Mouse (Mus musculus) forebrain, embryonic 15.5 days (tissue): ENCODE measurements around the gene Glrx. TPM values are rescaled to one million over a fixed set of nuclear protein-coding genes. Genes with fewer than 3 reads are reported as not detected.
A peak's percentile ranks its signal among the peaks of the same experiment; 100 is the strongest.

Experiments
- ATAC-seq: fragments of 200-750 bp; cut with Nextera tagmentation; replicated peaks from 2 replicates; pipeline ENCODE4 v1.8.0; 2017; ENCODE audit warnings: mild to moderate bottlenecking, moderate TSS enrichment, moderate library complexity
- H3K27ac ChIP-seq: fragments of 300-500 bp; sonication (generic); replicated peaks from 2 replicates; pipeline ENCODE4 v1.5.1; 2015; ENCODE audit warnings: mild to moderate bottlenecking, inconsistent platforms
- H3K27me3 ChIP-seq: fragments of 300-500 bp; sonication (generic); 2 replicates; pipeline ENCODE4 v1.6.1; 2015; ENCODE audit warnings: inconsistent platforms
- H3K36me3 ChIP-seq: fragments of 300-500 bp; sonication (generic); 2 replicates; pipeline ENCODE4 v1.6.1; 2015; ENCODE audit warnings: mild to moderate bottlenecking, inconsistent platforms
- H3K4me1 ChIP-seq: fragments of 300-500 bp; sonication (generic); 2 replicates; pipeline ENCODE4 v1.6.1; 2015; ENCODE audit warnings: inconsistent platforms
- H3K4me2 ChIP-seq: fragments of 300-500 bp; sonication (generic); replicated peaks from 2 replicates; pipeline ENCODE4 v1.6.1; 2015; ENCODE audit warnings: mild to moderate bottlenecking, inconsistent platforms
- H3K4me3 ChIP-seq: fragments of 300-500 bp; sonication (generic); 2 replicates; pipeline ENCODE4 v1.5.1; 2015; ENCODE audit warnings: mild to moderate bottlenecking, inconsistent platforms
- H3K9ac ChIP-seq: fragments of 300-500 bp; sonication (generic); replicated peaks from 2 replicates; pipeline ENCODE4 v1.6.1; 2015; ENCODE audit warnings: mild to moderate bottlenecking, inconsistent platforms
- H3K9me3 ChIP-seq: fragments of 300-500 bp; sonication (generic); 2 replicates; pipeline ENCODE4 v1.6.1; 2016; ENCODE audit warnings: inconsistent platforms
- WGBS: fragments of 180-500 bp; shearing (Covaris S2); methylation state at CpG from one replicate; pipeline ENCODE4 v1.1.7; 2015; ENCODE audit warnings: mixed read lengths; 5-methylcytosine and 5-hydroxymethylcytosine counted together
- polyA plus RNA-seq: library from polyadenylated mRNA; unstranded; fragments of >200 nt; fragmentation: Nextera tagmentation; extraction: Ambion mirVana; gene quantifications from 2 replicates; pipeline ENCODE4 v1.2.1, GENCODE M21; 2015

Gene Glrx
- polyA plus RNA-seq, 1 experiment from 2014 or later = 31.5 TPM

- peak overlapping the region; percentile 43 for H3K4me3 ChIP-seq
- ATAC-seq = no peak
- H3K9ac ChIP-seq = peak overlapping the region; percentile 49
- peak overlapping the region; percentile 49 for H3K4me2 ChIP-seq
- H3K9me3 ChIP-seq = no peaks in the 10 kb centered on the region
- H3K4me1 ChIP-seq = peaks cover 19% of the 10 kb centered on the region
- peak overlapping the region; percentile 72; the same call in 1 of the 2 replicates for H3K27ac ChIP-seq
- H3K36me3 ChIP-seq = no peaks in the 10 kb centered on the region
- WGBS = 49% methylated on average over 6 of the region's 6 CpGs
- H3K27me3 ChIP-seq = no peaks in the 10 kb centered on the region
Observed at GRCm38 (mm10) chr13:75840752-75841285, 1.2 kb downstream of the Glrx start.

DNA sequence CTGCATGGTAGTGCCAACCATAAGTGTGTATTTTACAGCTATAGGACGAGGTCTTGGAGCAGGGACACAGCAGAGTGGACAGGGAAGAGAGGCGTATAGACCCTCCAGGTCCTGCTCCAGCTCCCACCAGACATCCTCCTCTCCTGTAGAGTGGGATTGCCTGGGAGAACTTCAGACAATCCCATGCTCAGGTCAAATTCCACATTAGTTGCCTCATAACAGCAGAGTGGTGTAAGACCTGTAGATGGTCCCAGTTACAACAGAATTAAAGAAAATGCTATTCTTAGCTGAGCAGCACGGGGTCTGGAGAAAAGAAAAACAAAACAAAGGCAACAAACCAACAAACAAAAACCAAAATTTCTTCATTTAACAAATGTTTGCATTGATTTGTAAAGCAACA is 2.3 kb downstream of the Glrx start:
- no peaks in the 10 kb centered on the region for H3K36me3 ChIP-seq
- no peak overlapping the region for H3K4me3 ChIP-seq
- 74% methylated on average over 3 of the region's 3 CpGs for WGBS
- H3K9ac ChIP-seq = no peak overlapping the region
- no peak overlapping the region for H3K4me2 ChIP-seq
- peaks cover 19% of the 10 kb centered on the region for H3K4me1 ChIP-seq
- no peak for ATAC-seq
- H3K27ac ChIP-seq = no peak overlapping the region
- H3K9me3 ChIP-seq = no peaks in the 10 kb centered on the region
- no peaks in the 10 kb centered on the region for H3K27me3 ChIP-seq

DNA sequence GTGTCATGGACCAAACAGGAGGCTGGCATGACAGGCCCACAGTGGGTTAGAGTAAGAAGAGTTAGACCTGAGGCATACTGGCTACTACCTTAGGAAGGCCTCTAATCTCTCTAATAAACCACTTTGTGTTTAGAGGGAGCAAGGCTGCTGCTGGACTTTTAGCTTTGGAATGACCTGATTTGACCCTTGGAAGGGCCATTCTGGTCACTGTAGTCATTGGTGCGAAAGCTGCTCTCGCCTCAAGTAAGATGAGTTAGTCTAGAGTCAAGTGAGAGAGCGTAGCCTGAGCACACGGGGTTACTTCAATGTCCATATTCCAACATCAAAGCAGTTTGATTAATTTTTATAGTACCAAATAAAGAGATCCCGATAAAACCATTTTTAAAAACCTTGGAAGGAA is 3.7 kb downstream of the Glrx start:
- H3K27me3 ChIP-seq = no peaks in the 10 kb centered on the region
- H3K27ac ChIP-seq = no peak overlapping the region
- H3K9ac ChIP-seq = no peak overlapping the region
- H3K4me3 ChIP-seq = no peak overlapping the region
- H3K4me1 ChIP-seq = peaks cover 19% of the 10 kb centered on the region
- H3K4me2 ChIP-seq = no peak overlapping the region
- H3K36me3 ChIP-seq = no peaks in the 10 kb centered on the region
- 90% methylated on average over 5 of the region's 5 CpGs for WGBS
- H3K9me3 ChIP-seq = no peaks in the 10 kb centered on the region
- no peak for ATAC-seq

GRCm38 (mm10) chr13:75843993-75844683 is 4.5 kb downstream of the Glrx start:
- WGBS = 92% methylated on average over 8 of the region's 8 CpGs
- Histone ChIP-seq H3K4me1 (peaks cover 19% of the 10 kb centered on the region), H3K9me3 (no peaks in the 10 kb centered on the region), H3K27me3 (no peaks in the 10 kb centered on the region), H3K9ac (no peak overlapping the region), H3K4me2 (no peak overlapping the region), H3K4me3 (no peak overlapping the region), H3K36me3 (no peaks in the 10 kb centered on the region), H3K27ac (no peak overlapping the region)
- ATAC-seq = no peak

- no peaks in the 10 kb centered on the region for H3K36me3 ChIP-seq
- 91% methylated on average over 2 of the region's 2 CpGs for WGBS
- no peaks in the 10 kb centered on the region for H3K27me3 ChIP-seq
- no peak overlapping the region for H3K27ac ChIP-seq
- no peak for ATAC-seq
- no peak overlapping the region for H3K9ac ChIP-seq
- no peak overlapping the region for H3K4me2 ChIP-seq
- H3K4me3 ChIP-seq = no peak overlapping the region
- peaks cover 15% of the 10 kb centered on the region for H3K4me1 ChIP-seq
- no peaks in the 10 kb centered on the region for H3K9me3 ChIP-seq
Observed at GRCm38 (mm10) chr13:75844833-75845518, 5.3 kb downstream of the Glrx start.

- H3K27me3 ChIP-seq = no peaks in the 10 kb centered on the region
Observed at GRCm38 (mm10) chr13:75845519-75846166, 6.0 kb downstream of the Glrx start.

GRCm38 (mm10) chr13:75847027-75847426 is 7.4 kb downstream of the Glrx start:
- Histone ChIP-seq H3K4me1 (peaks cover under 1% of the 10 kb centered on the region; the same call in 1 of the 2 replicates), H3K27ac (no peak overlapping the region), H3K4me2 (no peak overlapping the region), H3K4me3 (no peak overlapping the region), H3K36me3 (no peaks in the 10 kb centered on the region), H3K27me3 (no peaks in the 10 kb centered on the region), H3K9me3 (no peaks in the 10 kb centered on the region), H3K9ac (no peak overlapping the region)
- ATAC-seq = no peak
- 88% methylated on average over 6 of the region's 6 CpGs for WGBS

More at GRCm38 (mm10) chr13:75845519-75846166, 6.0 kb downstream of the Glrx start:
- Histone ChIP-seq H3K4me2 (no peak overlapping the region), H3K4me1 (peaks cover 10% of the 10 kb centered on the region), H3K9ac (no peak overlapping the region), H3K27ac (no peak overlapping the region), H3K9me3 (no peaks in the 10 kb centered on the region), H3K4me3 (no peak overlapping the region), H3K36me3 (no peaks in the 10 kb centered on the region)
- no peak for ATAC-seq
- 62% methylated on average over 4 of the region's 4 CpGs for WGBS

- Histone ChIP-seq H3K4me2 (no peak overlapping the region), H3K27me3 (no peaks in the 10 kb centered on the region), H3K4me3 (no peak overlapping the region), H3K36me3 (no peaks in the 10 kb centered on the region), H3K9ac (no peak overlapping the region), H3K27ac (no peak overlapping the region), H3K4me1 (no peaks in the 10 kb centered on the region), H3K9me3 (no peaks in the 10 kb centered on the region)
- ATAC-seq = no peak
- 94% methylated on average over 4 of the region's 4 CpGs for WGBS
Observed at GRCm38 (mm10) chr13:75852027-75852426, 12.4 kb downstream of the Glrx start.

DNA sequence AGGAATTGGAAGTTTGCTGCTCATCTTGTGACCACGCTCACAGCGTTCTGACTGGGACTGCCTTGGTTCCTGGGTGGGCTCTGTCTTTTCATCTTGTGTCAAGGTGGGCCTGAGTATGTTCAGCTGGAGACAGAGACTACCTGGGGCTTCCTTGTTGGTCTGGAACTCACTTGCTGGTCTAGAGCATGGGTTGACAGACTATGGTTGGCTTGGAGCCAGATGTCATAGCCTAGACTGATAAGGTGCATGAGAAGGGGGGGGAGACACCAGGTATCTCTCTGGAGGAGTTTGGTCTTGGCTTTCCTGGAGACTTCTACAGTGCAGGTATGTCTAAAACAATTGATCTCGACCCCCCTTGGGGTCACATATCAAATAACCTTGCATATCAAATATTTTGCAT is 13.4 kb downstream of the Glrx start:
- H3K4me1 ChIP-seq = no peaks in the 10 kb centered on the region

GRCm38 (mm10) chr13:75859264-75859844 is 19.7 kb downstream of the Glrx start:
- no peaks in the 10 kb centered on the region for H3K27me3 ChIP-seq
- no peak overlapping the region for H3K4me2 ChIP-seq
- 51% methylated on average over 1 of the region's 1 CpGs for WGBS
- no peak overlapping the region for H3K4me3 ChIP-seq
- H3K9me3 ChIP-seq = no peaks in the 10 kb centered on the region
- H3K27ac ChIP-seq = no peak overlapping the region
- ATAC-seq = no peak
- H3K36me3 ChIP-seq = no peaks in the 10 kb centered on the region
- no peak overlapping the region for H3K9ac ChIP-seq
- H3K4me1 ChIP-seq = no peaks in the 10 kb centered on the region

More for the DNA sequence above, 13.4 kb downstream of the Glrx start:
- Histone ChIP-seq H3K36me3 (no peaks in the 10 kb centered on the region), H3K27me3 (no peaks in the 10 kb centered on the region), H3K9me3 (no peaks in the 10 kb centered on the region), H3K4me2 (no peak overlapping the region), H3K9ac (no peak overlapping the region), H3K4me3 (no peak overlapping the region), H3K27ac (no peak overlapping the region)
- 93% methylated on average over 3 of the region's 3 CpGs for WGBS
- no peak for ATAC-seq

DNA sequence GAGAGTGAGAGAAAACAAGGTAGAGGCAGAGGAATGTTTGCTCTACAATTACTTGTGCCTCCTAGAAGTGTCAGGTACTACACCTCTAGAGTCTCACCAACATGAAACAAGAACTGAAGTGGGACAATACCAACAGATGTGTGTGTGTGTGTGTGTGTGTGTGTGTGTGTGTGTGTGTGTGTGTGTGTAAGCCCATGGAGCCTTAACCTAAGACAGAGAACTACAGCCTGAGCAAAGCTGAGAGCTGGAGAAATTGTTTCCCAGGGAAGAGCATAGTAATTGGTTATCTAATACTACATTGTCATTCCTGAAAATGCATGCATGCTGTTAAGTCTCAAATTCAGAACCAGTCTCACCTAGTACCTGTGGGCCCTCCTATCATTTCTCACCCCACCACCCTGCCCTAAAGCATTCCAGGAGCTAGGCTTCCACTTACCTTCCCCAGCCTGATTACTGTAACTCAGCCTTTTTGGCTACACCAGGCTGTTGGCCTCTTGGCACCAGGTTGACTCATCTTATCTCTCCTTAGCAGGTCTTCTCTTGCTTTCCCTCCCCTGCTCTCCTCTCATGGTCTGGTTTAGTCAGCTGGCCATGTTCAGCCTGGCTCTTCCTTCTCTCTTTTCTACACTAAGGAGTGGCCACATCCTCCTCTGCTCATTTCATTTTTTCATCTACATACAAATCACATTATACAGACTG is 26.0 kb downstream of the Glrx start:
- H3K27ac ChIP-seq = no peak overlapping the region
- no peaks in the 10 kb centered on the region for H3K9me3 ChIP-seq
- ATAC-seq = no peak

More for the DNA sequence above, 26.0 kb downstream of the Glrx start:
- Histone ChIP-seq H3K4me2 (no peak overlapping the region), H3K27me3 (no peaks in the 10 kb centered on the region), H3K9ac (no peak overlapping the region), H3K4me1 (no peaks in the 10 kb centered on the region), H3K4me3 (no peak overlapping the region), H3K36me3 (peaks cover 12% of the 10 kb centered on the region; the same call in 1 of the 2 replicates)
